Mouse (Mus musculus) bone marrow, adult 2 months (tissue): ENCODE data around the gene Sptssb. TPM values are rescaled to one million over a fixed set of nuclear protein-coding genes. Genes with fewer than 3 reads are reported as not detected.

Experiments
- H3K27ac ChIP-seq: fragments of 200-500 bp; 2 replicates; pipeline ENCODE4 v1.5.1; 2012; ENCODE audit warnings: low read depth, mild to moderate bottlenecking, control low read depth, inconsistent platforms, low read length; ENCODE audit not compliant: control insufficient read depth, poor library complexity, insufficient read depth
- H3K4me1 ChIP-seq: fragments of 200-500 bp; 2 replicates; pipeline ENCODE4 v1.6.1; 2011; ENCODE audit warnings: low read length; ENCODE audit not compliant: control insufficient read depth, insufficient read depth
- H3K4me3 ChIP-seq: fragments of 200-500 bp; replicated peaks from 2 replicates; pipeline ENCODE3; 2011; ENCODE audit warnings: mild to moderate bottlenecking, low read depth, low read length, control low read depth; ENCODE audit not compliant: control insufficient read depth
- CTCF ChIP-seq: fragments of 200-500 bp; IDR thresholded peaks from 2 replicates; pipeline ENCODE4 v1.5.1; 2011; ENCODE audit warnings: low read length, control low read depth; ENCODE audit not compliant: control insufficient read depth, insufficient read depth
- POLR2A ChIP-seq: fragments of 200-500 bp; IDR thresholded peaks from 2 replicates; pipeline ENCODE4 v1.6.1; 2011; ENCODE audit warnings: low read depth, mild to moderate bottlenecking, control low read depth, low read length, borderline replicate concordance; ENCODE audit not compliant: control insufficient read depth
- WGBS: fragments of 180-500 bp; shearing (Covaris S2); methylation state at CpG from one replicate; pipeline ENCODE4 v1.1.7; 2018; 5-methylcytosine and 5-hydroxymethylcytosine counted together
- polyA plus RNA-seq: library from polyadenylated mRNA; stranded (reverse); fragments of >200 nt; gene quantifications from 2 replicates; pipeline ENCODE4 v1.2.4, GENCODE M21; 2011; ENCODE audit warnings: low replicate concordance; ENCODE audit not compliant: missing spikeins, insufficient read depth, insufficient read length

The Sptssb gene
- polyA plus RNA-seq, 1 experiment = not detected

DNA sequence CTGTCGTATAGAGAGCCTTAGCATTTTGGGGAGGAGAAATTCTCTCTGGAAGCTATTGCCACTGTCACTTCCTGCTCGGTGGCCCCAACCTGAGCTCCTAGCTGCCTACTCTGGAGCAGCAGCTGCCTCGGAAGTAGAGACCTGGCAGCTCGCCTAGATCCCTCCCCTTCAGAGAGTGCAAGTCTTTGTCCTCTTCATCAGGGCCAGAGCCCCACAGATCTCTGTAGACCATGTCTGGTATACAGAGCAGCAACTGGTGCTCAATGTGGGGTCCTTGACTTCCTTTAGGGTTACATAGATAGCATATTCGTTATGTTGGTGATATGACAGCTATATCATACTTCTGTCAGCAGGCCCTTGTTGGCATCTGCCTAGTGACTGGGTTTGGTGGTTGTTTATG, 41.3 kb downstream of the Sptssb start:
- Histone ChIP-seq H3K27ac (no peak overlapping the region), H3K4me1 (no peaks in the 10 kb centered on the region), H3K4me3 (no peak overlapping the region)
- WGBS = 29% methylated on average over 5 of the region's 5 CpGs
- TF ChIP-seq CTCF = no peak
- no peak for TF ChIP-seq POLR2A

GRCm38 (mm10) chr3:69816547-69816946, 43.2 kb downstream of the Sptssb start:
- Histone ChIP-seq H3K27ac (no peak overlapping the region), H3K4me3 (no peak overlapping the region), H3K4me1 (no peaks in the 10 kb centered on the region)
- 67% methylated on average over 2 of the region's 2 CpGs for WGBS
- no peak for TF ChIP-seq POLR2A
- no peak for TF ChIP-seq CTCF

DNA sequence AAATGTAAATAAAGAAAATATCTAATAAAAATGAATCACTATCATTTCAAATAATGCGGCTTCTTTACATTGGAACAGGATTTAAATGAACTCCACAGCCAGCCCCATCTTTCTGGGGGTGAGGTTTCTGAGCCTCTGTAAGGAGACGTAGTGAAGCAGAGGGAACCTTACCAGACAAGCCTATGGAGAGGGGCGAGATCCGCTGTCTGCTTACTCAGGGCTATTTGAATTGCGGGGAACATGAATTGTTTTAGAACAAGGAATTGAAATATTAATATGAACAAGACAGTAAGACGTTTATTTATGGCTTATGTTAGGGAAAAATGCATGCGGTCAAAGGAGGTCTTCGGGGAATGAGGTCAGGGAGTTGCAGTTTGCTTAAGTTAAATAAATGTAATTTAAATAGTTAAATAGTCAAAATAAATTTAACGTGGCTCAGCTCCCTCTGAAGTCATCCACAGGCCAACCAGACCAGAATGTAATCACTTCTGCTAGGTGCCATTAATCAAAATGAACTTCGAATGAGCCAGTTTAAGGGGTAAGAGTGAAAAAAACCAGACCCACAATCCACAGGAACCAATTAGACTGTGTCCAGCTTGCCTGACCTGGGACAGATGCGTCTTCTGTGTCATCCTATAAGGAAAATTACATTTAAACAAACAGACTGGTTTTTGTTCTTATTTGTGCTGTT, 46.6 kb downstream of the Sptssb start:
- no peak overlapping the region for H3K27ac ChIP-seq
- 81% methylated on average over 11 of the region's 11 CpGs for WGBS
- no peaks in the 10 kb centered on the region for H3K4me1 ChIP-seq
- no peak overlapping the region for H3K4me3 ChIP-seq
- TF ChIP-seq CTCF (no peak), POLR2A (no peak)

DNA sequence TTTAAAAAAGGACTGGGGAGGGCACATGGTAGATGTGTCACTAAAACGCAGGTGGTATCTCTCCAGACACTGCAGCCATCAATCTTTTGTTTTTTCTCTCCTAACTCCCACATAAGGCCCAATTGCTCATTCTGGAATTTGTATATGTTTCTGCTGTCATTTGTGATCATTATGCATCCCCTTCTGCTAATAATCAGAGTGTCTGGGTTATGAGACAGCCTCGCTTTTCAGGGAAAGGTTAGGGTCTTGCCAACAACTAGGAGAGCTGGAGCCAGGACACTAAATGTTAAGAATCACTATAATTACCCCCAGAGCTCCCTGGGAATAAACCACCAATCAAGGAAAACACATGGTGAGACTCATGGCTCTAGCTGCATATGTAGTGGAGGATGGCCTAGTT, 47.3 kb downstream of the Sptssb start:
- WGBS = 79% methylated on average over 2 of the region's 2 CpGs
- Histone ChIP-seq H3K4me1 (no peaks in the 10 kb centered on the region), H3K4me3 (no peak overlapping the region), H3K27ac (no peak overlapping the region)
- TF ChIP-seq CTCF = no peak
- no peak for TF ChIP-seq POLR2A

GRCm38 (mm10) chr3:69808479-69808878, 51.3 kb downstream of the Sptssb start:
- Histone ChIP-seq H3K4me3 (no peak overlapping the region), H3K4me1 (no peaks in the 10 kb centered on the region), H3K27ac (no peak overlapping the region)
- WGBS = 78% methylated on average over 7 of the region's 7 CpGs
- no peak for TF ChIP-seq CTCF
- no peak for TF ChIP-seq POLR2A

DNA sequence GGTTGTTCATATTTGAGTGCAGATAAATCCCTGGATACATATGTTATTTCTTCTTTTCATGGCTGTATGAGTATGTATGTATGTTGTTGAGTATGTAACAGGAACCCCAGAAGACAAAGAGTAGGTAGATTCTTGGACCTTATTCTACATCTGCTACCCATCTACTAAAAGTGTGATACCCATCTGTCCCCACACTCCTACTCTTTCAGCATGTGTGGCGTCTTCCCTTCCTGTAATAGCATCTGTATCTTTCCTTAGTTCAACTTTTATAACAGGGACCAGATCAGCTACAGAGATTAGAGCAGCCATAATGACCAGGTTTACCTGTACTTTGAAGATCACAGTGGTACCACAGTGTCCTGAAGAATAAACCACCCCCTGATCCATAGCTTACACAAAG, 56.6 kb downstream of the Sptssb start:
- Histone ChIP-seq H3K4me3 (no peak overlapping the region), H3K27ac (no peak overlapping the region), H3K4me1 (no peaks in the 10 kb centered on the region)
- TF ChIP-seq CTCF (no peak), POLR2A (no peak)
- WGBS = 78% methylated on average over 1 of the region's 1 CpGs

GRCm38 (mm10) chr3:69800829-69801384, 58.8 kb downstream of the Sptssb start:
- Histone ChIP-seq H3K4me3 (no peak overlapping the region), H3K27ac (no peak overlapping the region), H3K4me1 (no peaks in the 10 kb centered on the region)
- WGBS = 72% methylated on average over 7 of the region's 7 CpGs
- TF ChIP-seq POLR2A = no peak
- no peak for TF ChIP-seq CTCF

GRCm38 (mm10) chr3:69799096-69799495, 60.6 kb downstream of the Sptssb start:
- WGBS = 68% methylated on average over 1 of the region's 1 CpGs
- H3K4me1 ChIP-seq = no peaks in the 10 kb centered on the region
- H3K27ac ChIP-seq = no peak overlapping the region
- TF ChIP-seq POLR2A (no peak), CTCF (no peak)
- no peak overlapping the region for H3K4me3 ChIP-seq

DNA sequence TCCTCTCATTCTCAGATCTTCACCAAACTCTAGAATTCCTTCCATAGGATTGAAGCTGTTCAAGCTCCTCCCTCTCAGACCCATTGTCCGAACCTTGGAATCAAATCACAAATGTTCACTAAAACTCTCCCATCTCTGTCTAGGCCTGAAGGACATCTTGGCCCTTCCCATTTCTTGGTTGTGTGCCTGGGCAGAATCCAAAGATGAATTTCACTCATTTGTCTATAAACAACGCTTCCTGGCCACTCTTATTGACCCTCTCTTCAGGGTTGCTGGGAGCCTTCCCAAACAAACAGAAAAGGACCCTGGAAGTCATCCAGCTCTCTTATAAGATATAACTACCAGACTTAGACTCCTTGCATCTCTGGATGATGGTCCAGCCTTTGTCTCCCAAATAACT, 61.8 kb downstream of the Sptssb start:
- 76% methylated on average over 2 of the region's 2 CpGs for WGBS

More for the DNA sequence above, 61.8 kb downstream of the Sptssb start:
- H3K27ac ChIP-seq = no peak overlapping the region
- H3K4me3 ChIP-seq = no peak overlapping the region
- H3K4me1 ChIP-seq = no peaks in the 10 kb centered on the region
- TF ChIP-seq POLR2A (no peak), CTCF (no peak)
